Mouse (Mus musculus) midbrain, postnatal 0 days (tissue): Measurements from ENCODE around the gene Pkp4. TPM values are rescaled to one million over a fixed set of nuclear protein-coding genes. Genes with fewer than 3 reads are reported as not detected.

Experiments used
- ATAC-seq: fragments of 200-750 bp; cut with Nextera tagmentation; 2 replicates; pipeline ENCODE4 v1.8.0; 2017; ENCODE audit warnings: moderate number of reproducible peaks, mild to moderate bottlenecking, moderate TSS enrichment, moderate library complexity; ENCODE audit not compliant: low FRiP score
- DNase-seq: peaks from one replicate; pipeline ENCODE4 v3.0.0-alpha.2; 2015; ENCODE audit warnings: low spot score
- H3K27ac ChIP-seq: fragments of 300-500 bp; sonication (generic); 2 replicates; pipeline ENCODE4 v1.5.1; 2014; ENCODE audit warnings: low read depth, mild to moderate bottlenecking, low read length, mixed read lengths
- H3K27me3 ChIP-seq: fragments of 300-500 bp; sonication (generic); 2 replicates; pipeline ENCODE4 v1.6.1; 2014; ENCODE audit warnings: low read length, control low read depth, mixed read lengths; ENCODE audit not compliant: insufficient read depth
- H3K36me3 ChIP-seq: fragments of 300-500 bp; sonication (generic); 2 replicates; pipeline ENCODE4 v1.6.1; 2014; ENCODE audit warnings: low read length, control low read depth, mixed read lengths; ENCODE audit not compliant: insufficient read depth
- H3K4me1 ChIP-seq: fragments of 300-500 bp; sonication (generic); 2 replicates; pipeline ENCODE4 v1.6.1; 2014; ENCODE audit warnings: mild to moderate bottlenecking, control low read depth, antibody characterized with exemption, low read length, mixed read lengths; ENCODE audit not compliant: insufficient read depth
- H3K4me2 ChIP-seq: fragments of 300-500 bp; sonication (generic); 2 replicates; pipeline ENCODE4 v1.6.1; 2014; ENCODE audit warnings: low read depth, mild to moderate bottlenecking, low read length, mixed read lengths; ENCODE audit not compliant: poor library complexity, severe bottlenecking
- H3K4me3 ChIP-seq: fragments of 300-500 bp; sonication (generic); 2 replicates; pipeline ENCODE4 v1.5.1; 2014; ENCODE audit warnings: low read depth, mild to moderate bottlenecking, low read length, moderate library complexity
- H3K9ac ChIP-seq: fragments of 300-500 bp; sonication (generic); replicated peaks from 2 replicates; pipeline ENCODE4 v1.6.1; 2014; ENCODE audit warnings: mild to moderate bottlenecking, low read length, moderate library complexity, mixed read lengths; ENCODE audit not compliant: poor library complexity, severe bottlenecking
- H3K9me3 ChIP-seq: fragments of 300-500 bp; sonication (generic); 2 replicates; pipeline ENCODE4 v1.6.1; 2016; ENCODE audit warnings: low read length, control low read depth
- CTCF ChIP-seq: IDR thresholded peaks from 2 replicates; pipeline ENCODE4 v1.5.1; 2016; ENCODE audit warnings: antibody characterized with exemption, mild to moderate bottlenecking
- WGBS: fragments of 180-500 bp; shearing (Covaris S2); extraction: QIAGEN DNeasy Blood & Tissue Kit; methylation state at CpG from one replicate; pipeline ENCODE4 v1.1.7; 2014; 5-methylcytosine and 5-hydroxymethylcytosine counted together
- polyA plus RNA-seq: library from polyadenylated mRNA; unstranded; fragments of >200 nt; fragmentation: Nextera tagmentation; extraction: Ambion mirVana; gene quantifications from 2 replicates; pipeline ENCODE4 v1.2.1, GENCODE M21; 2015
- total RNA-seq: library from RNA; depleted of rRNA; stranded (reverse); fragments of >200 nt; gene quantifications from 2 replicates; pipeline ENCODE4 v1.2.3, GENCODE M21; 2014

Gene Pkp4
- total and polyA plus RNA-seq, 2 experiments from 2014 or later: 21.6 to 105 TPM

- Histone ChIP-seq H3K4me2 (no peak overlapping the region), H3K4me1 (no peaks in the 10 kb centered on the region), H3K27ac (no peak overlapping the region), H3K36me3 (peaks cover 21% of the 10 kb centered on the region; the same call in 1 of the 2 replicates), H3K4me3 (no peak overlapping the region), H3K9ac (no peak overlapping the region), H3K9me3 (no peaks in the 10 kb centered on the region), H3K27me3 (no peaks in the 10 kb centered on the region)
- no peak for ATAC-seq
- 63% methylated on average over 1 of the region's 1 CpGs for whole genome bisulfite sequencing
- DNase-seq: no peak
- TF ChIP-seq CTCF: no peak
These were observed 180.2 kb downstream of the Pkp4 start for GRCm38 (mm10) chr2:59340878-59341277.

- Histone ChIP-seq H3K4me2 (no peak overlapping the region), H3K27me3 (no peaks in the 10 kb centered on the region), H3K4me3 (no peak overlapping the region), H3K36me3 (peaks cover 28% of the 10 kb centered on the region), H3K9me3 (no peaks in the 10 kb centered on the region), H3K27ac (no peak overlapping the region), H3K4me1 (no peaks in the 10 kb centered on the region), H3K9ac (no peak overlapping the region)
- DNase-seq (no peak), ATAC-seq (no peak)
- TF ChIP-seq CTCF: no peak
- WGBS: 91% methylated on average over 6 of the region's 6 CpGs
These were observed 182.1 kb downstream of the Pkp4 start for GRCm38 (mm10) chr2:59342591-59343210.

- TF ChIP-seq CTCF: no peak
- H3K9ac ChIP-seq: no peak overlapping the region
- ATAC-seq: no peak
These were observed 183.2 kb downstream of the Pkp4 start for GRCm38 (mm10) chr2:59343834-59344233.

GRCm38 (mm10) chr2:59344699-59345098, 184.0 kb downstream of the Pkp4 start:
- no peaks in the 10 kb centered on the region for H3K4me1 ChIP-seq
- no peak overlapping the region for H3K4me2 ChIP-seq
- H3K27me3 ChIP-seq: no peaks in the 10 kb centered on the region
- DNase-seq (no peak), ATAC-seq (no peak)
- no peak overlapping the region for H3K9ac ChIP-seq
- WGBS: 93% methylated on average over 13 of the region's 13 CpGs
- H3K27ac ChIP-seq: no peak overlapping the region
- peaks cover 26% of the 10 kb centered on the region for H3K36me3 ChIP-seq
- H3K4me3 ChIP-seq: no peak overlapping the region
- no peaks in the 10 kb centered on the region for H3K9me3 ChIP-seq
- no peak for TF ChIP-seq CTCF

More at GRCm38 (mm10) chr2:59343834-59344233, 183.2 kb downstream of the Pkp4 start:
- Histone ChIP-seq H3K4me1 (no peaks in the 10 kb centered on the region), H3K9me3 (no peaks in the 10 kb centered on the region), H3K4me2 (no peak overlapping the region), H3K27me3 (no peaks in the 10 kb centered on the region), H3K27ac (no peak overlapping the region), H3K36me3 (peaks cover 31% of the 10 kb centered on the region), H3K4me3 (no peak overlapping the region)
- WGBS: 93% methylated on average over 11 of the region's 11 CpGs
- no peak for DNase-seq

- Histone ChIP-seq H3K4me1 (no peaks in the 10 kb centered on the region), H3K27me3 (no peaks in the 10 kb centered on the region), H3K4me3 (no peak overlapping the region), H3K9ac (no peak overlapping the region), H3K27ac (no peak overlapping the region), H3K36me3 (peaks cover 26% of the 10 kb centered on the region), H3K9me3 (no peaks in the 10 kb centered on the region), H3K4me2 (no peak overlapping the region)
- ATAC-seq (no peak), DNase-seq (no peak)
- no peak for TF ChIP-seq CTCF
- WGBS: 89% methylated on average over 11 of the region's 11 CpGs
These were observed 184.6 kb downstream of the Pkp4 start for GRCm38 (mm10) chr2:59345141-59345839.

- ATAC-seq (no peak), DNase-seq (no peak)
- Histone ChIP-seq H3K4me1 (no peaks in the 10 kb centered on the region), H3K4me3 (no peak overlapping the region), H3K27me3 (no peaks in the 10 kb centered on the region), H3K4me2 (no peak overlapping the region), H3K36me3 (peaks cover 26% of the 10 kb centered on the region), H3K9me3 (no peaks in the 10 kb centered on the region), H3K9ac (no peak overlapping the region), H3K27ac (no peak overlapping the region)
- no peak for TF ChIP-seq CTCF
- 87% methylated on average over 12 of the region's 12 CpGs for WGBS
These were observed 185.8 kb downstream of the Pkp4 start for GRCm38 (mm10) chr2:59346443-59346842.
